Mouse (Mus musculus) liver, embryonic 16.5 days (tissue): Measurements from ENCODE around the gene Klhl42. TPM values are rescaled to one million over a fixed set of nuclear protein-coding genes. Genes with fewer than 3 reads are reported as not detected.
A peak's percentile ranks its signal among the peaks of the same experiment; 100 is the strongest.

Experiments used
- ATAC-seq: fragments of 200-750 bp; cut with Nextera tagmentation; 2 replicates; pipeline ENCODE4 v1.8.0; 2017; ENCODE audit warnings: low read depth, mild to moderate bottlenecking, moderate number of reproducible peaks, moderate library complexity
- H3K27ac ChIP-seq: fragments of 300-500 bp; sonication (generic); 2 replicates; pipeline ENCODE4 v1.5.1; 2014; ENCODE audit warnings: mild to moderate bottlenecking, low read length
- H3K27me3 ChIP-seq: fragments of 300-500 bp; sonication (generic); 2 replicates; pipeline ENCODE4 v1.6.1; 2014; ENCODE audit warnings: low read depth, low read length, mixed read lengths; ENCODE audit not compliant: control insufficient read depth, insufficient read depth
- H3K36me3 ChIP-seq: fragments of 300-500 bp; sonication (generic); 2 replicates; pipeline ENCODE4 v1.6.1; 2014; ENCODE audit warnings: mild to moderate bottlenecking; ENCODE audit not compliant: control insufficient read depth, insufficient read depth
- H3K4me1 ChIP-seq: fragments of 300-500 bp; sonication (generic); 2 replicates; pipeline ENCODE4 v1.6.1; 2014; ENCODE audit warnings: low read depth, low read length, mixed read lengths; ENCODE audit not compliant: control insufficient read depth
- H3K4me2 ChIP-seq: fragments of 300-500 bp; sonication (generic); 2 replicates; pipeline ENCODE4 v1.6.1; 2014; ENCODE audit warnings: low read depth, low read length, mixed read lengths
- H3K4me3 ChIP-seq: fragments of 300-500 bp; sonication (generic); 2 replicates; pipeline ENCODE4 v1.5.1; 2014; ENCODE audit warnings: low read depth, mild to moderate bottlenecking, low read length
- H3K9ac ChIP-seq: fragments of 300-500 bp; sonication (generic); 2 replicates; pipeline ENCODE4 v1.6.1; 2014; ENCODE audit warnings: low read depth, low read length
- H3K9me3 ChIP-seq: fragments of 300-500 bp; sonication (generic); replicated peaks from 2 replicates; pipeline ENCODE4 v1.6.1; 2016; ENCODE audit warnings: low read length; ENCODE audit not compliant: control insufficient read depth
- WGBS: fragments of 180-500 bp; shearing (Covaris S2); extraction: QIAGEN DNeasy Blood & Tissue Kit; methylation state at CpG from one replicate; pipeline ENCODE4 v1.1.7; 2014; ENCODE audit not compliant: insufficient replicate concordance; 5-methylcytosine and 5-hydroxymethylcytosine counted together
- polyA plus RNA-seq: library from polyadenylated mRNA; unstranded; fragments of >200 nt; fragmentation: Nextera tagmentation; extraction: Ambion mirVana; gene quantifications from 2 replicates; pipeline ENCODE4 v1.2.1, GENCODE M21; 2015

Gene Klhl42
- polyA plus RNA-seq, 1 experiment from 2014 or later, result 1.8 TPM

DNA sequence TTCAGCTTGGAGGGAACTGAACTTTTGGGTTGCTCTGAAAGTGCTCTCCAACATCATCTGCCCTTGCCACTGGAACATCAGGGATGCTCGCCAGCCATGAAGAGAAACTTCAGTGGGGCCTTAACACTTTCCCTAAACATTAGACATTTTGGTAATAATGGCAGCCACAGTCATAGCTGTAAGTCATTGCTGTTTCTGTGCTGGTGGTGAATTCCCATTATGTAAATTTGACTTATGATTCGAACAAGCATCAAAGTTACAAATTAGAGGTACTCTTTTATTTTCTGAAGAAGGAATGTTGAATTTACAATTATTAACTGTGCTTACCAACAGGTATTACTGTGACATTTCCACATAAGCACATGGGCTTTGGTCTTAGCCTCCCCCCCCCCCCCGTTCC lies 27.0 kb downstream of the Klhl42 start:
- Histone ChIP-seq H3K27ac (no peak overlapping the region), H3K36me3 (no peaks in the 10 kb centered on the region), H3K9ac (no peak overlapping the region), H3K9me3 (no peaks in the 10 kb centered on the region), H3K4me1 (no peaks in the 10 kb centered on the region), H3K4me2 (no peak overlapping the region), H3K27me3 (no peaks in the 10 kb centered on the region), H3K4me3 (no peak overlapping the region)
- ATAC-seq, result no peak
- WGBS, result 58% methylated on average over 3 of the region's 3 CpGs

DNA sequence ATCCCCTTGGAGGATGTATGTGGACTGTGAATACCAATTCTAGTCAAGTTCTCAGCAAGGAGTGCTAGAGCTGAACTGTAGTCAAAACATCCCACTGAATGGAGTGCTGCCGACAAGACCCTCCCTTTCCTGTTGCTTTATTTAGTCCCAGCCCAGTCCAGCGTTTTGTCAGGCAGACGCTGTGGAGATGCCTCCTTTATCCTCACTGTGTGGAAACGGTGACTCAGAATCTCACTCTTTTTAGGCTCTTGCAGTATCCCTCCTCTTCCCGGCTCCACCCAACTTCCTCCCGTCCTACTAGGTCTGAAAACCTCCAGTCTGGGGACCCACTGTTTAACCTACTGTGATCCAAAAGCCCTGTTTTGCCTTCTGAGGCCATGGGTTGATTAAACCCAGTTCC lies 30.1 kb downstream of the Klhl42 start:
- 25% methylated on average over 6 of the region's 6 CpGs for WGBS
- Histone ChIP-seq H3K27ac (no peak overlapping the region), H3K9me3 (no peaks in the 10 kb centered on the region), H3K4me3 (no peak overlapping the region), H3K4me2 (no peak overlapping the region), H3K27me3 (no peaks in the 10 kb centered on the region), H3K9ac (no peak overlapping the region), H3K4me1 (no peaks in the 10 kb centered on the region), H3K36me3 (no peaks in the 10 kb centered on the region)
- no peak for ATAC-seq

DNA sequence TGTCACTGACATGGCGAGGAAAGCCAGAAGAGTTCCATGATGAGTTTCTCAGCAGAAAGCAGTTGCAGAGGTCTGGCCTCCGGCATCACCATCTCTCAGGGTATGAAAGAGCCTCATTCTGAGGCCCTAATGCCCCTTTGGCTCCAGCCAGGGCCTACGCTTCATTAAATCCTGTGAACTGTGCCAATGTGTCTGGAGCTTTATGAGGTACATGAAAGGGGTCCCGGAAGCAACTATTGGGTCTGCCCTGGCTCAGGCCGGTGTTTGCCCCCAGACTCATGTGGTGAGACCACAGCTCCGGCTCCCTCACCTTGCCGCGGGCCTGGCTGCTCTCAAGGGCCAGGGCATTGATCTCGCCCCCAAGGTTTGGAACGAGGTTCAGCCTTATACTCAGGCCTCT lies 36.1 kb downstream of the Klhl42 start:
- H3K4me3 ChIP-seq, result no peak overlapping the region
- no peak overlapping the region for H3K9ac ChIP-seq
- ATAC-seq, result no peak
- H3K27me3 ChIP-seq, result no peaks in the 10 kb centered on the region
- no peak overlapping the region for H3K4me2 ChIP-seq
- no peaks in the 10 kb centered on the region for H3K4me1 ChIP-seq
- H3K9me3 ChIP-seq, result no peaks in the 10 kb centered on the region
- no peaks in the 10 kb centered on the region for H3K36me3 ChIP-seq
- H3K27ac ChIP-seq, result no peak overlapping the region
- WGBS, result 75% methylated on average over 10 of the region's 10 CpGs

DNA sequence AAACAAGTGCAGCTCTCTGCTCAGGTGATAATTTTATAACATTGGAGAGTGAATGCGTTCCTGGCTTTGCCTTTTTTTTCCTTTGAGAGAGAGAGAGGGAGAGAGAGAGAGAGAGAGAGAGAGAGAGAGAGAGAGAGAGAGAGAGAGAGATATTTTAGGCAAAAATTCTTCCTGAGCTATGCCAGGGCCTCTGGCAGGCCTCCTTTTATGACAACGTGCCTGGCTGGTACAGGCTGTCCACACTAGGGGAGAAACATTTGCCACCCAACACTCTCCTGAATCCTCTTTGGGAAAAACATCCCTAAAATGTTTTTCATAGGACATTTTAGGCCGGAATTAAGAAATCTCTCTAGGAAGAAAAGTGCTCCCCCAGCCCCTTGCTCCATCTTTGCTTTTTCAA lies 47.1 kb downstream of the Klhl42 start:
- no peaks in the 10 kb centered on the region for H3K36me3 ChIP-seq
- H3K4me1 ChIP-seq, result no peaks in the 10 kb centered on the region
- no peak overlapping the region for H3K27ac ChIP-seq
- no peaks in the 10 kb centered on the region for H3K27me3 ChIP-seq
- H3K9ac ChIP-seq, result no peak overlapping the region
- 51% methylated on average over 3 of the region's 3 CpGs for WGBS
- H3K9me3 ChIP-seq, result no peaks in the 10 kb centered on the region
- H3K4me3 ChIP-seq, result no peak overlapping the region
- no peak overlapping the region for H3K4me2 ChIP-seq
- no peak for ATAC-seq

DNA sequence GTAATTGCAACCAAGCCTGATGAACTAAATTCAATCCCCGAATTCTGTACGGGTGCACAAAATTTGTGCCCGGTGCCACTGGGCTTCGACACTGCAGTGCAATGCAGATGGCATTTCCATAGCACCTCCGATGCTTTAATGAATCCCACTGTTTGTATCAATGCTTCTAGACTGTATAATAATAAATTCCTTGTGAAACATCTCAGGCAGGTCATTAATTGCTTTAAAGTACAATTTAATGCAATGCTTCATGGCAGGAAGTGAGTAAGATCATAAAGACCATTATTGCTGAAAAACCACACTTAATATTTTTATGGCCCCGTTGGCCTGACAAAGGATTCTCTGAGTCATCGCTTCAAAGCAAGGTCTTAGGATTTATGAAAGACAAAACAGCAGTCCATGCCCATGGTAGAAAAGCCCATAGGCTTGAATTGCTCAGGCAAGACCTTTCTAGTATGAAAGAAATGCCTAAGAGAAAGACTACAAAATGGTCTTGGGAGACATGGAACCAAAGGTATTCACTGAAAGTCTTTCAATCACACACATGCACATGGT lies 49.5 kb downstream of the Klhl42 start:
- Histone ChIP-seq H3K27me3 (no peaks in the 10 kb centered on the region), H3K4me3 (no peak overlapping the region)
- WGBS, result 75% methylated on average over 7 of the region's 7 CpGs

DNA sequence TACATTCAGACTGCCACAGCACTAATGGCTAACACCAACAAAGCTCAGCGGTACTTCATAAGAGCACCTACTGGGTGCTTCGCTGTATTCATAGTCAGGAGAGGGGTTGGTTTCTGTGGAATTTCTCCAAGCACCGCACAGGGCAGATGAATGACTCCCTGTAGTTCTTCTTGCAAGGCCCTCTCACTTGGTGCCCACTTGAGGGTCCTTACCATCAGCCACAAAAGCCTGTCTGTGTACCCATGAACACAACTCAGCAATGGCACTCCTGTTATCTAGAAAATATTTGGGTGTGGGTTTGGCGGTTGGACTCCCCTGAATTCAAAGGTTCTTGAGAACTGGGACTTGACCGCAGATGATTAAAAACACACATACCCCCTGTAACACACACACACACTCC lies 53.5 kb downstream of the Klhl42 start:
- ATAC-seq, result no peak
- 77% methylated on average over 5 of the region's 5 CpGs for WGBS
- H3K4me1 ChIP-seq, result no peaks in the 10 kb centered on the region

More for the DNA sequence above, 49.5 kb downstream of the Klhl42 start:
- no peaks in the 10 kb centered on the region for H3K4me1 ChIP-seq
- H3K9ac ChIP-seq, result no peak overlapping the region
- no peak overlapping the region for H3K4me2 ChIP-seq
- H3K36me3 ChIP-seq, result no peaks in the 10 kb centered on the region
- no peaks in the 10 kb centered on the region for H3K9me3 ChIP-seq
- ATAC-seq, result no peak
- H3K27ac ChIP-seq, result no peak overlapping the region

DNA sequence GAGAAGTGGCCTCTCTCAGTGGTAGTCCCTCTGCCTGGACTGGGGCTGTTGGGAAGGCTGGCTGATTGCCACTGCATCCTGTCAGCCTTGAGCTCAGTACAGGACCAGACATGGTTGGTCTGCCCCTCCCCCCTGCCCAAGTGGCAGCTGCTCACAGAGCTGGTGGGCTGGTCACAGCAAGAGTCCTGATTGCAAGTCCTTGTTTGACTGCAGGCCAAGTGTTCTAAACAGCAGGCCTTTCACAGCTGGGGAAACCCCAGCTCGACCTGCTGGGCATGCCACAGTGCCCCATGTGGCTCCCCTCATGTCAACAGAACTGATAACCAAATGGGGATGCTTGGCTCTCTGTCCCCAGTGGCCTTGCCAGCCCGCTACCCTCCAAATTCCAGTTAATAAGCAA lies 54.1 kb downstream of the Klhl42 start:
- peak; percentile 11; the same call in 1 of the 2 replicates for ATAC-seq
- Histone ChIP-seq H3K4me1 (no peaks in the 10 kb centered on the region), H3K9me3 (no peaks in the 10 kb centered on the region), H3K27me3 (no peaks in the 10 kb centered on the region), H3K27ac (no peak overlapping the region), H3K9ac (no peak overlapping the region), H3K4me2 (no peak overlapping the region), H3K4me3 (no peak overlapping the region), H3K36me3 (no peaks in the 10 kb centered on the region)
- 26% methylated on average over 2 of the region's 2 CpGs for WGBS

More for the DNA sequence above, 53.5 kb downstream of the Klhl42 start:
- Histone ChIP-seq H3K9ac (no peak overlapping the region), H3K27me3 (no peaks in the 10 kb centered on the region), H3K27ac (no peak overlapping the region), H3K36me3 (no peaks in the 10 kb centered on the region), H3K4me3 (no peak overlapping the region), H3K4me2 (no peak overlapping the region), H3K9me3 (no peaks in the 10 kb centered on the region)

DNA sequence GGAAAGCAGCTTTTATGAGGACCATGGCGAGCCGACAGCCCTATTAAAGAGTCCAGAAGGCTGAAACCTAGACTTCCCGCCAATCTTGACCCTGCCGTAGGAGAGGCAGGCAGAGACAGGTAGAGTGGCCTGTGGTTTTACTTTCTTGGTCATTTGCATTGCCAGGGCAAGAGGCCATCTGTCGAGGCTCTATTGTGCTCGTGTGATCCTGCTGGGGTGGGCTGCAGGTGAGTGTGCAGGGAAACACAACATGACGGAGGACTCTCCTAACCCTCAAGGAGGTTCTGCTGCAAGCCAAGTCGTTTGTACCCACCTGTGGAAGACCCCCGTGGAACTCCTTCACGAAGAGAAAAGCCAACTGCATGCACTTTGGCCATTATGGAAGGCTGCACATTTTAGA lies 54.6 kb downstream of the Klhl42 start:
- Histone ChIP-seq H3K9ac (no peak overlapping the region), H3K4me1 (no peaks in the 10 kb centered on the region), H3K4me3 (no peak overlapping the region), H3K9me3 (no peaks in the 10 kb centered on the region), H3K27ac (no peak overlapping the region), H3K27me3 (no peaks in the 10 kb centered on the region), H3K4me2 (no peak overlapping the region), H3K36me3 (no peaks in the 10 kb centered on the region)
- 60% methylated on average over 10 of the region's 10 CpGs for WGBS
- no peak for ATAC-seq

DNA sequence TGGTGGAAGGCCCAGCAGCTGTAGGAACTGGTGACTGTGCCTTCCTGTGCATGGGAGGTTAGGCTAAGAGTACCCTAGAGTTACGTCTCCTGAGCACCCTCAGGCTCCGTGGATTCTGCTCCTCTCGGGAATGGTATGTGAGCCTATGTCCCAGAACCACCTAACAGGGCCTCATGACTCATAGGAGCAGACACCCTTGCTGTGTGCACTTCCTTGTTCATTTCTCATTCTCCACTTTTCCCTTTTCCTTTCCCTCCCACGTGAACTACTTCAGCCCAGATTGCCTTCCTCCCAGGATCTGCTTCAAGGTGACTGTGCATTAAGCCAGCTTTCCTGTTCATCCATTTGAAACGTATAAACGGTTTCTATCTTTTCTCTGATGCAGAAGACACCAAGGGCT lies 59.9 kb downstream of the Klhl42 start:
- Histone ChIP-seq H3K27me3 (no peaks in the 10 kb centered on the region), H3K9ac (no peak overlapping the region), H3K36me3 (no peaks in the 10 kb centered on the region), H3K4me3 (no peak overlapping the region), H3K4me2 (no peak overlapping the region), H3K4me1 (no peaks in the 10 kb centered on the region), H3K9me3 (no peaks in the 10 kb centered on the region), H3K27ac (no peak overlapping the region)
- ATAC-seq, result no peak
- 62% methylated on average over 6 of the region's 6 CpGs for WGBS
